Mouse (Mus musculus) MEL (cell line): ENCODE measurements around the gene Olfr961. TPM values are rescaled to one million over a fixed set of nuclear protein-coding genes. Genes with fewer than 3 reads are reported as not detected.

Source experiments
- DNase-seq: peaks from one replicate; pipeline ENCODE4 v3.0.0; 2011; ENCODE audit warnings: low read depth, low spot score
- H3K27ac ChIP-seq: 2 replicates; pipeline ENCODE4 v1.5.1; 2012; ENCODE audit warnings: low read depth, mild to moderate bottlenecking, control low read depth, low read length, moderate library complexity; ENCODE audit not compliant: control insufficient read depth
- H3K27me3 ChIP-seq, 2 experiments: fragments of 150-350 bp in 1 of 2; sonication (generic) in 1 of 2; 2 replicates each; pipeline ENCODE4 v1.6.1; 2012; ENCODE audit warnings: low read length in 2 of 2, mild to moderate bottlenecking in 2 of 2, improper control_type of control experiment in 1 of 2, moderate library complexity in 1 of 2; ENCODE audit not compliant: insufficient read depth in 2 of 2, control insufficient read depth in 1 of 2
- H3K36me3 ChIP-seq, 2 experiments: 2 replicates each; pipeline ENCODE4 v1.6.1; 2012 to 2014; ENCODE audit warnings: low read length in 2 of 2, improper control_type of control experiment in 1 of 2, inconsistent platforms in 1 of 2, mild to moderate bottlenecking in 1 of 2; ENCODE audit not compliant: insufficient read depth in 2 of 2, control insufficient read depth in 1 of 2
- H3K4me1 ChIP-seq, 2 experiments: fragments of 150-350 bp in 1 of 2; sonication (generic) in 1 of 2; 2 replicates each; pipeline ENCODE4 v1.6.1; 2012; ENCODE audit warnings: low read length in 2 of 2, improper control_type of control experiment in 1 of 2, mild to moderate bottlenecking in 1 of 2; ENCODE audit not compliant: insufficient read depth in 2 of 2, control insufficient read depth in 1 of 2
- H3K4me3 ChIP-seq, 2 experiments: fragments of 150-350 bp in 1 of 2; sonication (generic) in 1 of 2; 2 replicates each; pipeline ENCODE4 v1.5.1; 2012; ENCODE audit warnings: low read depth in 2 of 2, low read length in 2 of 2, mild to moderate bottlenecking in 2 of 2, moderate library complexity in 2 of 2, control low read depth in 1 of 2, improper control_type of control experiment in 1 of 2; ENCODE audit not compliant: control insufficient read depth in 1 of 2, insufficient read depth in 1 of 2
- H3K79me2 ChIP-seq: 2 replicates; pipeline ENCODE4 v1.6.1; 2012; ENCODE audit warnings: mild to moderate bottlenecking, low read length, moderate library complexity; ENCODE audit not compliant: control insufficient read depth, poor library complexity, insufficient read depth
- H3K9ac ChIP-seq: 2 replicates; pipeline ENCODE4 v1.6.1; 2012; ENCODE audit warnings: low read depth, mild to moderate bottlenecking, control low read depth, low read length, moderate library complexity; ENCODE audit not compliant: control insufficient read depth, poor library complexity, severe bottlenecking
- H3K9me3 ChIP-seq: fragments of 150-350 bp; sonication (generic); replicated peaks from 2 replicates; pipeline ENCODE4 v1.6.1; 2012; ENCODE audit warnings: mild to moderate bottlenecking, low read length, improper control_type of control experiment, moderate library complexity; ENCODE audit not compliant: insufficient read depth
- BHLHE40 ChIP-seq: IDR thresholded peaks from 2 replicates; pipeline ENCODE4 v1.6.1; 2012; ENCODE audit warnings: low read depth, mild to moderate bottlenecking, inconsistent platforms, low read length, improper control_type of control experiment, borderline replicate concordance
- CHD1 ChIP-seq: IDR thresholded peaks from 2 replicates; pipeline ENCODE4 v1.6.1; 2012; ENCODE audit warnings: low read depth, mild to moderate bottlenecking, inconsistent platforms, low read length, improper control_type of control experiment
- E2F4 ChIP-seq: IDR thresholded peaks from 2 replicates; pipeline ENCODE4 v1.6.1; 2011; ENCODE audit warnings: low read depth, low read length, improper control_type of control experiment, borderline replicate concordance
- JUND ChIP-seq: IDR thresholded peaks from 2 replicates; pipeline ENCODE4 v1.6.1; 2011; ENCODE audit warnings: low read depth, mild to moderate bottlenecking, improper control_type of control experiment, low read length
- MAFK ChIP-seq: IDR thresholded peaks from 2 replicates; pipeline ENCODE4 v1.6.1; 2011; ENCODE audit warnings: low read depth, mild to moderate bottlenecking, low read length, improper control_type of control experiment, borderline replicate concordance
- MAX ChIP-seq: IDR thresholded peaks from 2 replicates; pipeline ENCODE4 v1.6.1; 2011; ENCODE audit warnings: low read length, improper control_type of control experiment
- MYB ChIP-seq: IDR thresholded peaks from 2 replicates; pipeline ENCODE4 v1.6.1; 2011; ENCODE audit warnings: mild to moderate bottlenecking, low read depth, low read length, improper control_type of control experiment
- MYC ChIP-seq: IDR thresholded peaks from 2 replicates; pipeline ENCODE4 v1.6.1; 2011; ENCODE audit warnings: low read depth, mild to moderate bottlenecking, low read length, improper control_type of control experiment, moderate library complexity
- NELFE ChIP-seq: IDR thresholded peaks from 2 replicates; pipeline ENCODE4 v1.6.1; 2011; ENCODE audit warnings: low read depth, low read length, improper control_type of control experiment
- POLR2AphosphoS2 ChIP-seq: IDR thresholded peaks from 2 replicates; pipeline ENCODE4 v1.6.1; 2011; ENCODE audit warnings: low read length, improper control_type of control experiment
- POLR2AphosphoS5 ChIP-seq: IDR thresholded peaks from 2 replicates; pipeline ENCODE4 v1.6.1; 2012; ENCODE audit warnings: low read depth, borderline replicate concordance, mild to moderate bottlenecking, inconsistent platforms, low read length, moderate library complexity, mixed read lengths
- RAD21 ChIP-seq: IDR thresholded peaks from 2 replicates; pipeline ENCODE4 v1.6.1; 2011; ENCODE audit warnings: mild to moderate bottlenecking, low read depth, low read length, improper control_type of control experiment
- SIN3A ChIP-seq: IDR thresholded peaks from 2 replicates; pipeline ENCODE4 v1.6.1; 2012; ENCODE audit warnings: low read length, improper control_type of control experiment, inconsistent platforms
- SMC3 ChIP-seq: IDR thresholded peaks from 2 replicates; pipeline ENCODE4 v1.6.1; 2011; ENCODE audit warnings: low read depth, low read length, improper control_type of control experiment
- TBP ChIP-seq: IDR thresholded peaks from 2 replicates; pipeline ENCODE4 v1.8.0; 2011; ENCODE audit warnings: low read depth, low read length, improper control_type of control experiment
- USF1 ChIP-seq: IDR thresholded peaks from 2 replicates; pipeline ENCODE4 v1.6.1; 2014; ENCODE audit warnings: low read depth, mild to moderate bottlenecking, inconsistent platforms, low read length, improper control_type of control experiment, moderate library complexity
- ZC3H11A ChIP-seq: IDR thresholded peaks from 2 replicates; pipeline ENCODE4 v1.6.1; 2012; ENCODE audit warnings: low read depth, mild to moderate bottlenecking, inconsistent platforms, low read length, improper control_type of control experiment
- ZKSCAN1 ChIP-seq: IDR thresholded peaks from 2 replicates; pipeline ENCODE4 v1.6.1; 2012; ENCODE audit warnings: low read depth, mild to moderate bottlenecking, inconsistent platforms, low read length, improper control_type of control experiment, moderate library complexity
- polyA plus RNA-seq, 2 experiments: library from polyadenylated mRNA; stranded (reverse) in 1 of 2; unstranded in 1 of 2; fragments of >175 nt in 1 of 2; fragments of >200 nt in 1 of 2; gene quantifications; 2 replicates each; pipeline versions ENCODE4 v1.2.1 to v1.2.4; 2012; ENCODE audit warnings: low replicate concordance in 2 of 2, low read depth in 1 of 2; ENCODE audit not compliant: insufficient read length in 2 of 2, insufficient read depth in 1 of 2, missing spikeins in 1 of 2
- total RNA-seq: library from RNA; depleted of rRNA; stranded (reverse); fragments of 300-350 nt; gene quantifications from 2 replicates; pipeline ENCODE4 v1.2.3, GENCODE M21; 2012

The Olfr961 gene
- total and polyA plus RNA-seq, 3 experiments, result not detected

DNA sequence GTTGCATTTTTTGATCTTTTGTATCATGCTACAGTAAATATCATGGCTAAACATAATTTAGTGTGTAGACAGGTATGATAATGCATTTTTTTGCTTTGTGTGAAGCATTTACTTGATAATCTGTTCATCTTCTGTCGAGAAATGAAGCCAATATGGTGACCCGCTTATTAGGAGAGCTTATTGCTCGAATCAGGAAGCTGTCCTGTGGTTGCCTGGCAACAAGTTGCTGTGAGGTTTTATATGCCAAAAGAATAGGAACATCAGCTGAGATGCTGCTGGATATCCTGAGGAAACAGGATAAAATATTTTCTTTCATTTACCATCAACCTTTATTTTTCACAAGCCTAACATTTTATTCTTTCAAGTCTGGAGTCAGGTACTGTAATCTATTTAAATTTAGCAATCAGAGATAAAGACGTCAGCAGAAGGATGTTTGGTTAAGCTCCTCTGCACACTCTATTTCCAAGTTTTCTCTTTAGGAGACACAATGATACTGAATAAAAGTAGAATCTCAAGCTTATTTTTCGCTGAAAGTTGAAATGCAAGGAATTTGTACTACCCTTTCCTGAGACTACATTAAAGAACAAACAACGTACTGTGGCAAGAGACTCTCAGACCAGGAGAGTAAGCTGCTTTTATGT lies 10.0 kb downstream of the Olfr961 start:
- Histone ChIP-seq H3K79me2 (no peaks in the 10 kb centered on the region), H3K4me1 (no peaks in the 10 kb centered on the region), H3K4me3 (no peak overlapping the region), H3K9ac (no peak overlapping the region), H3K27ac (no peak overlapping the region), H3K36me3 (no peaks in the 10 kb centered on the region), H3K9me3 (no peaks in the 10 kb centered on the region), H3K27me3 (no peaks in the 10 kb centered on the region)
- TF ChIP-seq SIN3A (no peak), TBP (no peak), POLR2AphosphoS5 (no peak), ZKSCAN1 (no peak), E2F4 (no peak), BHLHE40 (no peak), SMC3 (no peak), USF1 (no peak), MAFK (no peak), JUND (no peak), ZC3H11A (no peak), NELFE (no peak), MYC (no peak), CHD1 (no peak), MAX (no peak)
- no peak for DNase-seq

DNA sequence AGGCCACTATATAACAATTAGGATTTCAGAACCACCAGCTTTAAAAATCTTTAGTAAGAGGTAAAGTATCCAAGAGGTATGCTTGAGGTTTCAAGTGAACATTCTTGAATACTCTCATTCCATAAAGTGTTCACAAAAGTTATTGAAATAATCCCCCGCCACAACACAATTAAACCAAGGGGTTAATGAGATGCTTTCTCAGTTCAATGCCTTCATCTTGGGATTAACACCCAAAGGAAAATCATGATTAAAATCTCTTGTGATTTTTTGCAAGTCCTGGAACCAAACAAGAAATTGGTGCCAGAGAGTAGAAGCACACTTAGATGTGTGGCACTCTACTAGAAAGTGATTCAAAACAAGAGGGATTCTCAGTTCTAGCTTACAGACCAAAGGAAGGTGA lies 22.0 kb downstream of the Olfr961 start, which contains the start of gene Olfr963:
Olfr963 (plus strand) TSS at position 301 of the 400 bp plus-strand sequence.
- H3K27me3 ChIP-seq, result no peaks in the 10 kb centered on the region
- DNase-seq, result no peak
- H3K4me3 ChIP-seq, result no peak within 1 kb of the TSS
- H3K27ac ChIP-seq, result no peak within 1 kb of the TSS
- no peak within 1 kb of the TSS for H3K9ac ChIP-seq
- no peaks in the 10 kb centered on the region for H3K79me2 ChIP-seq
- no peak for TF ChIP-seq POLR2AphosphoS2
- TF ChIP-seq RAD21, result no peak
- no peak for TF ChIP-seq E2F4
- TF ChIP-seq MYB, result no peak
- H3K4me1 ChIP-seq, result no peaks in the 10 kb centered on the region
- no peaks in the 10 kb centered on the region for H3K9me3 ChIP-seq
- no peaks in the 10 kb centered on the region for H3K36me3 ChIP-seq
